Mouse (Mus musculus): ENCODE measurements around the gene Spns2.
A peak's percentile ranks its signal among the peaks of the same experiment; 100 is the strongest.

The Spns2 gene

DNA sequence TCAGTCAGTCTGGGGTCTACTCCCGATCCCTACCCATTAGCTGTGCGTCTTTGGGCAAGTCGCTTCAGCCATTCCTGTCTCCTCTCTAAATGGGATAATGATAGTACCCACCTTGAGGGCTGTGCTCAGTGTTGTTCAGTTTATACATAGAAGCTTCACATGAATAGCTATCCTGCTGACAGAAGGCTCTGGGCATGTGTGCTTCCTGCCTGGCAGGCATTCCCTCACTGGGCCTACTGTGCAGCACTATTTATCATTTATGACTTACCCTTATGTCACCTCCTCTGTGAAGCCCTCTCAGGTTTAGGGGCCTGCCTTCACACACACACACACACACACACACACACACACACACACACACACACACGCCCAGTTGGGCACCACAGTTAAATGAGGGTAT is 10.4 kb upstream of the Spns2 start:
- DNase-seq (ENCODE audit: low spot score in 2 of 2): no peak

DNA sequence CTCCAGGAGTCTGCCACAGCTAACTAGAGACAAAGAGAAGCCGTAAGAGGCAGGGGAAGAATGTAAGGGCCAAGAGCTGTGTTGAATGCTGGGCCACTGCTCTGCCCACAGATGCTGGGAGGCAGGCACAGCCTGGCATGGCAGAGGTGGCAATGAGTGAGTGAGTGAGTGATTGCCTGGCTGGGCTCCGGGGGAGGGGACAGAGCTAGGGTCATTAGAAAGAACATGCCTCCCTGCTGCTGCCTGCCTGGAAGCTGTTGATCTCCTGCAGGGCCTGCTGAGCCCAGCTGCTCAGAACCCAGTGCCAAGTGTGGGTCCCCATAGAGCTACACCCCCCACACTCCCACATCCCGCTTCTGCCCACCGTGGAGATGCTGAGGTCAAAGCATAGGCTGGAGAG is 7.7 kb upstream of the Spns2 start:
- DNase-seq (ENCODE audit: low spot score in 2 of 2): no peak

DNA sequence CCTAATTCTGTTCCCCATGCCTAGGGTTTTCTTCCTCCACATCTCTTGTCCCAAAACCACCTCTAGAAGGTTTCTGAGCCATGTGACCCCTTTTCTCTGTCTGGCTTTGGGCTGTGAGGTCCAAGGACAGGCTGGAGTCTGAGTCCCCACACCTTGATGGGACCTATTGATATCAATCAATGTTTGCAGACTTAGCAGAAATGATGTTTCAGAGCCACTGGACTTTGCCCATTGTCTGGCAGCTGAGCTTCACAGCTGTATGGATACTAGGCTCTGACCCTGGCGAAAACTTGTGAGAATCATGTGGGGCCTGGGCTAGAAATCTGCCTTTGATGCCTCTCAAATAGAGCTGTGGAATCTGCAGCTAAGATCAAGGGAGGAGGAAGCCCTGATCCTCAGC is 7.1 kb upstream of the Spns2 start:
- DNase-seq (ENCODE audit: low spot score in 2 of 2): no peak

DNA sequence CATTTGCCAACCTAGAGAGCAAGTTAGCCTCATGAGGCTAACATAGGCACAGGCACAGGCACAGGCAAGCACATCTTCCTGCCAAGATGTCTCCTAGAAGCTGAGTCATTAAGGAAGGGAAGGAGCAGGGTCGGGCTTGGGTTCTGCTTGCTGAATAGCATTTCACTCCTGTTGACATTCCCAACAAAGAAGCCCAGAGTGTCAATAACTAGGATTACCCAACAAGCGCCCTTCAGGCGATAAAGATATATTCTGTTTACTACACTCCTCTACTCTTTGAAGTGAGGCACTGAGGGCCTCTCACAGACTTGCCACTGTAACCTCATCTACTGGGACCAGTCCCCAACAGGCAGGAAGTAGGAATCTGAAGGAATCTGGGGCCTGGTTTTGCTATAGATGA is 6.4 kb upstream of the Spns2 start:
- DNase-seq (ENCODE audit: low spot score in 2 of 2): no peak

DNA sequence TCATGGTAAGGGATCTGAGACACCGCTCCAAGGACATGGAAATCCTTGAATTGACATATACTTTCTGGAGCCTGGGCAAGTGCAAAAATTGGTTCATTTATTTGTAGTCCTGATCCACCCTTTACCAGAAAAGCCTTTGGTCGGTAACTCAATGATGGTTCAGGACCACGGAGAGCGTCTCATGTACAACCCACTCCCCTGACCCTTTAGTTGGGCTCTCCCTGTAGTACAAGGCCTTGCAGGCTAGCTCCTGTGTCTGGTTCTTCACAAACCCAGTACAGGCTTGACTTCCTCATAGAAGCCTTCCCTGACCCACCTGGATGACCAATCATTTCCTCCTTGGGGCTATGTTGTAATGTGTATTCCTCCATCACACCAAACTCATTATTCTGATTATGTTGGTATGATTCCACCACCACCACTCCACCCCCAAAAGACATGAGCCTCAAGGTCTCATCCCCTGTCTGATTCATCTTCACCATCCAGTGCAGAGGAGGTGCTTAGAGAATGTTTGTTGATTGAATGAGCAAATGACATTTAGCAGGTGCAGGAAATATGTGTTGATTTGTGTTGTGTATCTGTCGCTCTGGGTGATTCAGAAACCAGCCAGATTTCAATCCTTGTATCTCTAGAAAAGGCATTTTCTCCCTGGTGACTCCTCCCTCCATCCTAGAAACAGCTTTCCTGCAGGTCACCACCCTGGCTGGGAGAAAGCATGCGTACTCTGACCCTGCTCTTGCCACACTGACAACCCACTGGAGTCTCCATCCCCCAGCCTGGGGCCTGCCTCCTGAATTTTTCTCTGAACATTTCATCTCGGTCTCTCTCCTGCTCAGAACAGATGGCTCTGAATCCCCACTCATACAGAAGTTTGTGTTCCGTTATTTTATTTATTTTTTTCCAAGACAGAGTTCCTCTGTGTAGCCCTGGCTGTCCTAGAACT is 4.6 kb upstream of the Spns2 start:
- DNase-seq (ENCODE audit: low spot score in 2 of 2): no peak

DNA sequence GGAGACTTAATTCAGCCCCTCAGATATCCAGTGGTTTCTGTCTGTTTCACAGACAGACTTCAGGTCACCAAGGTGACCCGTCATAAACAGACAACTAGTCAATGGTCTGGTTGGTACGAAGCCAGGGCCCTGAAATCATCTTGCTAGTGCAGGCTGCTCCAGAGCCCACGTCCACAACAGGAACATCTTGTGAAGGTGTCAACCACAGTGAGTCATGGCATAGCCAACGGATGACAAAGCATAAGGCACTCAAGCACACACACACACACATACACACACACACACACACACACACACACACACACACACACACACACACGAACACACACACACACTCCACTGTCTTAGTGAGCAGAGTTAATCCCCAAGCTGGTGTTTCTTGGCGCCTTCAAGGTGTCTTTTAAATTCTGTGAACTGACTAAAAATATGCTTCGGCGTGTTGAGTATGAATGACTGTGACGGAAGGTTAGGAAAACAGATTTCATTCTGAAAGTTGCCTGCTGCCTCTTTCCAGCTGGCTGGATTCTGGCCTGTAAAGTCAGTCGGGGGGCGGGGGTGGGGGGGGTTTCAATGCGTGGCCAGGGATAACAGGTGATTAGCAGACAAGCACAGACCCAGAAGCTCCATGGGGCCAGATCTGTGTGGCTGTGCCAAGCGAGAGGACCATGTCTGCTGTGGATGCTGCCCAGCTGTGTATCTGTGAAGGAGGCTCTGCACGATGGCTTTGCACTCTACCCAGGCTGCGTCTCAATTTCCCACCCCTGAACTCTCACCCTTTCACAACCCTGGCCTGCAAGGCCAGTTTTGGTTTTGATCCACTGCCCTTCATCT is 1.6 kb upstream of the Spns2 start:
- DNase-seq (ENCODE audit: low spot score in 2 of 2): no peak

DNA sequence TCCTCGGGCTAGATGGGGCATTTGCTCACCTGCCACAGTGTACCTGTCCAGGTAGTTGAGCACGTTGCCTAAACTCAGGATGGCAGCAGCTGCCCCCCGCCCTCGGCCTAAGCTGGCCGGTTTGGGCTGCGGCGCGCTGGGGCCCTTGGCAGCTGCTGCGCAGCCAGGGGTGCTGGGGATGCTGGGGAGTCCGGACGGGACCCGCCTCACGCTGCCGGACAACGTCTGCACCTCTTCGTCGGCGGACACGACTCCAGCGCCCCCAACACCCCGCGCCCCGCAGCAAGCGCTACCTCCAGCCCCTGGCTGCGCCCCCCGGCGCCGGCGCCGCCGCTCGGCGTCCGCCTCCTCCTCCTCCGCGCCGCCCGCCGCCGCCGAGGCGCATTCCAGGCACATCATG is 307 bp downstream of the Spns2 start:
- DNase-seq (ENCODE audit: low spot score in 2 of 2): no peak

DNA sequence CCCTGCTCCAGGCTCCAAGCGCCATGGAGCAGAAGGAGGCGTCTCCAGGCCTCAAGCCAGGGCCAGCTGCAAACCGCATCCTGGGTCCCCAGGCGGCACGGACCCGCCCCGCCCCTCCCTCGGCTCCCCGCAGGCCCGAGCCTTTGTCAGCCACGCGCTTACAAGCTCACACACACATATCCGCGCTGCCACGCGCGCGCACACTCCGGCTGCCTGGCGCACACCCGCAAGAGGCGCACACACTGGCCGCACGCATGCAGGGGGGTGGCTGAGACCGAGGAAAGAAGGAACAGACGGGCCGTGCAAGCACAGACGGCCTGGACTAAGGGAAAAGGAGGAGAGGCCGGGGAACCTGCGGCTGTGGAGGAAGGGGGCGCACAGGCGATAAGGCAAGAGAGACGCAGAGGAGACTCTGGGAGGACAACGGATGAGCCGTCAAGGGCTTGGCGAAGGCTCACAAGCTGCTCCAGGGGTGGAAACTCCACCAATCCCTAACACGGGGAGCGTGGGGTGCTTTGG is 892 bp downstream of the Spns2 start:
- peak; percentile 13 to 26 for DNase-seq (ENCODE audit: low spot score in 2 of 2)

DNA sequence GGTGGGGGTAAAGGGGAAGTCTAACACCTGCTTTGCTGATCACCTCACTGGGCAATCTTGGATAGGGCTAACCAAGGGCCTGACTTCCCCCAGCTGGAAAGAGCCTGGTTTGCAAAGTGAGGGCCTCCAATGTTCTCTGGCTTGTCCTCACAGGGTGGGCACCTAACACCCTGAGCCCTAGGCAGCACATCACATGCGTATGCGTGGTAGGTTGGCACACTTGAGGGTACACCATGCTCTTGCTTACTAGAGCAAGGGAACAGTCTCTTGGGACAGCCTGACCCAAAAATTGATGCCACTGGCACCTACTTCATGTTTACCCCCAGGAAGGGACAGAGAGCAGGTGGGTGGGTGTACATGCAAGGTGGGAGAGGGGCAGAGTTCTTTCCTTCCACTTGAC is 2.0 kb downstream of the Spns2 start:
- DNase-seq (ENCODE audit: low spot score in 2 of 2): no peak

DNA sequence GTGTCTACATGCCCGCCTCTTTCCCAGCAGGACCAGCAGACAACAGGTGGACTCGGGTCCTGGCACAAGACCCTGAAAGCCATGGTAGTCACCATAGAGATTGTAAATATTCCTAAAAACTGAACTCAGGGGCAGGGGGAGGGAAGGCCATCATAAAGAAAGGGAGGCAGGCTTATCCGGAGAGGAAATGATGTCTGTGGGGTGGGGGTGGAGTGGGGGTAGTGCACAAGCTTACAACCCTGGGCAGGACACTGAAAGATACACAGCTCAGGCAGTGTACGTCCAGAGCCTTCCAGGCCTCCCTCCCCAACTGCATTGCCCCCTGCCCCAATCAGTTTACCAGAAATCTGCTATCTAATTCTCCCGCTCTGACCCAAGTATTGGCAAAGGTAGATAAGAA is 2.5 kb downstream of the Spns2 start:
- DNase-seq (ENCODE audit: low spot score in 2 of 2): no peak

DNA sequence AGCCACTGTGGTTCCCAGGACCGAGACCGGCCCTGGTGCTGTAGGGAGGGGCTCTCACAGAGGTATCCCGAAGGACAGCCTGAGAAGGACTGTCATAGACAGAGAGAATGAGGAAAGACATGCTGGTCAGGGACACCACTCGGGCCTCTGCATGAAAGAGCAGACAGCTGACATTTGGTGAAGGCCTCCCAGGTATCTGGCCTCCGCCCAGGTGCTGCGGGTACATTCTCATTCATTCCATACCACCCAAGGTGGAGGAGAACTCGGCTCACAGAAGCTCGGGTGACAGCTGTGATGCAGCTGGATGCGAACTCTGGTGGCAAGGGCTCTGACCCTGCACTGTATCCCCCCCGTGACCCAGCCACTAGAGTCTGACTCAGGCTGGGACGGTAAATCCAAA is 3.7 kb downstream of the Spns2 start:
- DNase-seq (ENCODE audit: low spot score in 2 of 2): no peak

DNA sequence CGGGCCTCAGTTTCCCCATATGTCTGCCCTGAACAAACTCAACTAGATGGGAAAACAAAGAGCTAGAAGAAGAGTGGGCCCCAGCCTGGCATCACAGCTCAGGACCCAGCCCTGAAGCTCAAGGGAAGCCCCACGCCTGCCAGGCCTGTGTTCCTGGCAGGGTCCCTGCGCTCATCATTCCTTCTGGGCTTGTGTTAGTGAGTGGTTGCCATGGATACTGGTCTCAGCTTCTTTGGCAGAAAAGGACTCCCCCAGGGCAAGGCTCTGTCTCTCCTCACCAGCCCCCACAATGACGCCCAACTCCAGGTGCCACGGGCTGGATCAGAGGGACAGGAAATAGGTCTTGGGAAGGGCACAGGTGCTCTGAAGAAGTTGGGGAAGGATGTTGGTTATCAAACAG is 4.5 kb downstream of the Spns2 start:
- DNase-seq (ENCODE audit: low spot score in 2 of 2): no peak

DNA sequence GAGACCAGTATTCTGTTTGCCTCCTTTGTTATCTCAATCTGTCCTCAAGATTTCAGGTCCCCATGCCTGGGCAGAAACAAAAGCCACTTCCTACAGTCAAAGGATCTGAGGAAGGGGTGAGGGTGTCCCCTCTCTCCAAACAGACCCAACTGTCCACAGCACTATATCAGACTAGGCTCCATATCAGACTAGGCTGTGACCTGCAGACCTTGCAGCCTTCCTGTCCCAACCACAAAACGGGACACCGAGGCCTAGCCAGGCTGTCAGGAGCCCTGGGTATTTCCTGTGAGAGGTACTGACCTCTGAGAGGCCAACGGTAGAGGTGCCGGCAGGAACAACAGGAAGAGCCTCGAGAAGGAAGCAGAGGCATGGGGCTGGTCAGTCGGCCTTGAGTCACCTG is 5.2 kb downstream of the Spns2 start:
- no peak for DNase-seq (ENCODE audit: low spot score in 2 of 2)

DNA sequence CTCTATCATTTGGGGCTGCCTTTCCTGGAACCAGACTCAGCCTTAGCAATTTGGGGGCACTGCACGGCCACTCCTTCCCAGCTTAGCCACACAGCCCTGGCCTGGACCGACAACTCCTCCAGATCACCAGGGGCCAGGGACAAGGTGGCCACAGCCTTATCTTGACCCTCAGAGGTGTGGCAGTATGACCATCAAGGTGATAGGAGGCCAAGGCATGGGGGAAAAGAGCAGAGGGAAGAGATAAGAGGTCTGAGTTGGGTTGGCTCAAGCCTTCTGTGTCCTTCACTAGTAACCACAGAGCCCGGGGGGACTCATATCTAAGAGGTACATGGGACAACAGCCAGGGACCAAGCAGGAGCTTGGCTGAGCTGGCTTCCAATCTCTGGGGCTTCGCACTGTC is 7.8 kb downstream of the Spns2 start:
- no peak for DNase-seq (ENCODE audit: low spot score in 2 of 2)

DNA sequence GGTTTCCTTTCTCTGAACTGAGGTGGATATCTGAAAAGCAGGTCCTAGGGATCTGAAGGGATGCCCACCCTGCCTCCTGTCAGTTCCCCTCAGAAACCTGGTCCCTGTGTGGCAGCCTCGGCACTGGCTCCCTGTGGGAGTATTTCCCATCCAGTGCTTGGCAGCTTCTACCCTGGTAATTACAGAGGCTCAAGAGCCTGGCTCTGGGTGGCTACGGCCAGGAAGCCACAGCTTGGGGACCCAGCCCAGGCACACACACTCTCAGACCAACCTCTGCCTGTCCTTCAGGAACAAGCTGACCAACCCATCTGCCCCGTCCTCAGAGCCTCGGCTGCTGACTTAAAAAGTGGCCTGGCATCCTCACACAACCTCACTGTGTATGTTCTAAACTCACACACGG is 8.4 kb downstream of the Spns2 start:
- DNase-seq (ENCODE audit: low spot score in 2 of 2): no peak

DNA sequence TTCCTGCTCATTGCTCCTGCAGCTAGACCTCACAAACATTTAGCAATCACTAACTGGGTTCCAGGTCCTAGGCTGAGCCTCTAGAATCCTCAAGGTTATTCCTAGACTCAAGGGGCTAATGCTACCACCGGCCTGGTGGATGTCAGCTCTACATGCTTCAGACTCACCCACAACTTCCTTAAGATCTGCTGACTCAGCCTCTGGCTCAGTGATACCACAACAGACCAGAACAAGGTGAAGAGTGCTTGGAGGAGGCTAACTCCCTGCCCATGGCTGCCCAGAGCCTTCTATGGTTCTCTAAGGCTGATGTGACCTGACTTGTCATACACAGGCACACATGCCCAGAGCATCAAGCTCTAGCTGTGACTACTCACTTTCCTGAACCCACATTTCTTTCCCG is 10.2 kb downstream of the Spns2 start:
- DNase-seq (ENCODE audit: low spot score in 2 of 2): no peak

DNA sequence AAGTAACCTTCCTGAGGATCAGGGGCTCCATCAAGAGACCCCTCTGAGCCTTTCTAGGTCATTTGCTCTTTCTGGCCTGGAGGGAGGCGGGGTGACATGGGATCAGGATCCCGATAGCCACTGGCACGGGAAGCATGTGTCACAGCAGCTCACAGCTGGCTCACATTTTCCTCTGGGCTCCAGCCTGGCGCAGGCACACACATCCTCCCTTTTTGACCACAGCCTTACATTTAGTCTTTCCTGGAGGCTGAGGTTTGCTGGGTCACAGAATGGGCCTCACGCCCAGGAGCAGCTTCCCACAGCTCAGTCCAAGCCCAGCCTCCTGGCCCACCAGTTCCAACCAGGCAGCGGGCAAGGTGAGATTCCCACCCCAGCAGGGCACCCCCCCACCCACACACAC is 11.5 kb downstream of the Spns2 start:
- DNase-seq (ENCODE audit: low spot score in 2 of 2): no peak

DNA sequence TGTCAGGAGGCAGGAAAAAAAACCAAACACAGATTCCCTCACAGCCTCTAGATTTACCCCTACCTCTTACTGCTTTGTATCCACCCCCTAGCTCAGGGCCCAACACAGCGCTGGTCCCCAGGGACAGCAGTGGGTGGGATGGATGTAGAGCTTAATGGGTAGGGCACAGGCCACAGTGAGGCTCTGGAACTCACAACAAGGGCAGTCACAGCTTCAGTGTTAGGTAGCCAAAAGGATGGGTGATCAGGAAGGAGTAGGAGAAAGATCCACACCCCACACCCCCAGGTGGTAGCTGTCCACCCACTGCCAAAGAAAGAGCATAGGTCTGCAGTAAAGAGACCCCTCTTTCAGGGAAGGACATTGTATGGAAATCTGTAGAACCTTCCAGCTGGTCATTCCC is 12.1 kb downstream of the Spns2 start:
- no peak for DNase-seq (ENCODE audit: low spot score in 2 of 2)

DNA sequence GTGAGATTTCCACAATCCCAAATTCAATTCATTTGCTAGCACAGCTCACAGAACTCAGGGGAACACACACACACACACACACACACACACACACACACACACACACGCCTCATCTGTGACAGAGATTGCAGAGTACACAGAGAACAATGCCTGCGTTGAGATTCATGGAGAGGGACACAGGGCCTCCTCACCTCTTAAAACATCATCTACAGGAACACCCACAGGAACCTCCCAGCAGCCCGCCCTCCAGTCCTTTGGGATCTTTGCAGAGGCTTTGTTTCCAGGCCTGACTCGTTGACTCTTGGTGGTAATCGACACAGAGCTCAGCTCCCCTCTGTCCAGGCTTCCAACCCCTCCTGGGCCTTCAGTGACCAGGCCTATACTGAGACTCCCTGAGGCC is 12.5 kb downstream of the Spns2 start:
- no peak for DNase-seq (ENCODE audit: low spot score in 2 of 2)

DNA sequence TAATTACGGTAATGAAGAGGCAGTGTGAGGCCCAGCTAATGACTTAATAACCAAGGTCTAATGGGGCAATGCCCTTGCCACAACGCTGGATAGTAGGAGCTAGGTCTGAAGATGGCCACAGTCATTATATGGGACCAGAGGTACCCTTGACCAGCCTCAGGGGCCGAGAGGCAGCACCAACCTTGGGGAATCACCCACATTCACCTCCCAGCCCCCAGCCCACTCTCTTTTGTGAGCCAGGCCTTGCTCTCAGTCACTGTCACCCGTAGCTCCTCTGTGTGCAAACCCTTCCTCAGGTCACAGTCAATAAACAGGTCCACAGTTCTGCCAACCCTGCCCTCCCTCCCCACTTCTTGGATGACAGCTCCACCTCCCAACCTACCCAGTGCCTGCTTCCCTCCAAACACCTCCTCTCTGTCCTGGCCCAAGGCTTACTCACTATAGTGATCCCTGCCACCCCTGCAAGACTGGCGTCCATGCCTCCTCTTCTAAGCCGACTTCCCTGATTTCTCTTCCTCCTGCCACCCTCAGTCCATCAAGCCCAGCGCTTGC is 13.6 kb downstream of the Spns2 start:
- DNase-seq (ENCODE audit: low spot score in 2 of 2): no peak

DNA sequence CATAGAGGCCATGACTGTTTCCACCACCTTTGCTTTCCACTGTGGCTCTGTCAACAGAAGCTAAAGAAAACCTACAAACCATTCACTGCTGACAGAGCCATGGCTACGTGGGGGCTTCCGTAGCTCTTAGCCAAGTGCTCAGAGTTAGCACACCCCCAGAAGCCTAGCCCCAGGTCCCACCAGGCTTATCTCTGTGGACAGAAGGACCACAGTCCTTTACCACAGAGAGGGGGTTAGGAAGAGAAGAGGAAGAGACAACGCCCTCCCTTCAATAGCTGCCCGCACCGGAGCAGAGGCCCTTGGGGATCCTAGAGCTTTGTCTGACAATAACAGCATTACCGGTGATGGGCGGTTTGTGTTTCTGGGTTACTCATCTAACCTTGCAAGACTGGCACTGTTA is 14.3 kb downstream of the Spns2 start:
- no peak for DNase-seq (ENCODE audit: low spot score in 2 of 2)

DNA sequence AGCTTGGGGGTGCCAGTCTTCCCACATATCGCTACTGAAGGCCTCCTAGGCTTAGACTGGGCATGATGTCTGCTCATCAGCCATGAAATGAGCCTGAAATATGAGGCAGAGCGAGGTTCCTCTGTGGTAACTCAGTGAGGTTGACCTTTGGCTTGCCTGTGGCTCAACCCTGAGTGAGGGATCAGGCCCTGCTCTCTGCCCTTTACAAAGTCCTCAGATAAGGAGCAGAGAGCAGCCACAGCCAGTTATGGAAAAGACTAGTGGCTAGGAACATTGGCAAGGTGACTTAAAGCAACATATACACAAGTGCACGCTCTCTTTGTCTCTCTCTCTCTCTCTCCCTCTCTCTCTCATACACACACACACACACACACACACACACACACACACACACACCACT is 14.8 kb downstream of the Spns2 start:
- DNase-seq (ENCODE audit: low spot score in 2 of 2): no peak

DNA sequence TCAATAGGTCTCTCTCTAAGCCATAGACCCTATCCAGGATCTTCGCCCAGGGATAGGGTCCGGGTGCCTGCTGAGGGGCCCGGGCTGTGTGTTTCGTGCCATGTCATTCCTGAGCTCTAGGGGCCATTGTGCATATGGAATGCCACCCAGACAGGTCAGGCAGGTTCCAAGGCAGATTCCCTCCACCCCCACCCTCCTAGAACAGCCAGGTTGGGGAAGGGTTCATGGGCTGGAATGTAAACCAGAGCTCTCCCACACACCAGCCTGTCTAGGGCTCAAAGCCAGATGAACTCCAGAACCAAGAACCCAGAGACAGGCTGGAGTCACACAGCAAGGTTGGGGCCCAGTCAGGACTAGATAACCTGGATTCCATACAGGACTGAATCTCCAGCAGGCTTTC is 16.2 kb downstream of the Spns2 start:
- no peak for DNase-seq (ENCODE audit: low spot score in 2 of 2)
